Mouse (Mus musculus): Measurements from ENCODE around the gene Ttll6. TPM values are rescaled to one million over a fixed set of nuclear protein-coding genes. Genes with fewer than 3 reads are reported as not detected.
"Not testable (repeated sequence)": the region's sequence is repeated elsewhere in the genome, so short reads cannot be mapped to it uniquely, and the experiment has no call there.

Ttll6 gene
- not detected in 2 replicates for polyA plus RNA-seq (2016; fragmentation: Nextera tagmentation; extraction: Ambion mirVana)

GRCm38 (mm10) chr11:96133239-96133865 is at the start of gene Ttll6:
Gene Ttll6, plus strand, starts transcription at chr11:96133786.
- peaks cover 18% of the 10 kb centered on the region for H3K4me1 ChIP-seq

GRCm38 (mm10) chr11:96087981-96088380 is 45.6 kb upstream of the Ttll6 start:
- WGBS: 87% methylated on average over 6 of the region's 6 CpGs
- Histone ChIP-seq H3K4me3 (no peak overlapping the region), H3K36me3 (replicated peaks) (no peaks in the 10 kb centered on the region), H3K9me3 (peaks cover 6% of the 10 kb centered on the region; the same call in 1 of the 2 replicates), H3K4me1 (no peaks in the 10 kb centered on the region), H3K27me3 (ENCODE audit: poor library complexity, severe bottlenecking) (peaks cover 2% of the 10 kb centered on the region; the same call in 1 of the 2 replicates), H3K27ac (no peak overlapping the region)
- DNase-seq (ENCODE audit: extremely low spot score, low spot score): no peak

More at GRCm38 (mm10) chr11:96133239-96133865, at the start of gene Ttll6:
- no peaks in the 10 kb centered on the region for H3K9me3 ChIP-seq
- no peaks in the 10 kb centered on the region for H3K36me3 ChIP-seq (replicated peaks)
- peaks cover 66% of the 10 kb centered on the region for H3K27me3 ChIP-seq (ENCODE audit: poor library complexity, severe bottlenecking)
- no peak within 1 kb of the TSS for H3K27ac ChIP-seq
- WGBS: 23% methylated on average over 16 of the region's 16 CpGs
- peak within 1 kb of the TSS; percentile 38 for H3K4me3 ChIP-seq
- peak; percentile 73 for DNase-seq (ENCODE audit: extremely low spot score, low spot score)

GRCm38 (mm10) chr11:96091073-96091472 is 42.5 kb upstream of the Ttll6 start:
- H3K4me1 ChIP-seq: no peaks in the 10 kb centered on the region
- H3K9me3 ChIP-seq: peaks cover 6% of the 10 kb centered on the region; the same call in 1 of the 2 replicates
- H3K27ac ChIP-seq: no peak overlapping the region
- DNase-seq (ENCODE audit: extremely low spot score, low spot score): no peak
- H3K4me3 ChIP-seq: no peak overlapping the region
- 59% methylated on average over 2 of the region's 2 CpGs for WGBS
- H3K27me3 ChIP-seq (ENCODE audit: poor library complexity, severe bottlenecking): peaks cover 3% of the 10 kb centered on the region; the same call in 1 of the 2 replicates
- no peaks in the 10 kb centered on the region for H3K36me3 ChIP-seq (replicated peaks)

- no peak for DNase-seq (ENCODE audit: extremely low spot score, low spot score)
- peaks cover 7% of the 10 kb centered on the region; the same call in 1 of the 2 replicates for H3K27me3 ChIP-seq (ENCODE audit: poor library complexity, severe bottlenecking)
- H3K36me3 ChIP-seq (replicated peaks): no peaks in the 10 kb centered on the region
- peaks cover 6% of the 10 kb centered on the region; the same call in 1 of the 2 replicates for H3K9me3 ChIP-seq
- no peak overlapping the region for H3K27ac ChIP-seq
- H3K4me1 ChIP-seq: no peaks in the 10 kb centered on the region
- WGBS: 47% methylated on average over 7 of the region's 7 CpGs
- no peak overlapping the region for H3K4me3 ChIP-seq
Observed at GRCm38 (mm10) chr11:96092674-96093291, 40.8 kb upstream of the Ttll6 start.

- H3K27me3 ChIP-seq (ENCODE audit: poor library complexity, severe bottlenecking): peaks cover 11% of the 10 kb centered on the region; the same call in 1 of the 2 replicates
- H3K4me3 ChIP-seq: no peak overlapping the region
- WGBS: 13% methylated on average over 3 of the region's 3 CpGs
- peak; percentile 51 for DNase-seq (ENCODE audit: extremely low spot score, low spot score)
- H3K9me3 ChIP-seq: no peaks in the 10 kb centered on the region
- H3K36me3 ChIP-seq (replicated peaks): no peaks in the 10 kb centered on the region
- H3K27ac ChIP-seq: no peak overlapping the region
- H3K4me1 ChIP-seq: no peaks in the 10 kb centered on the region
Observed at GRCm38 (mm10) chr11:96093361-96093760, 40.2 kb upstream of the Ttll6 start.

- 93% methylated on average over 1 of the region's 1 CpGs for WGBS
- Histone ChIP-seq H3K9me3 (no peaks in the 10 kb centered on the region), H3K27me3 (ENCODE audit: poor library complexity, severe bottlenecking) (no peaks in the 10 kb centered on the region), H3K36me3 (replicated peaks) (no peaks in the 10 kb centered on the region), H3K4me1 (no peaks in the 10 kb centered on the region), H3K27ac (no peak overlapping the region), H3K4me3 (no peak overlapping the region)
- DNase-seq (ENCODE audit: extremely low spot score, low spot score): no peak
Observed at GRCm38 (mm10) chr11:96108376-96108775, 25.2 kb upstream of the Ttll6 start.

- DNase-seq (ENCODE audit: extremely low spot score, low spot score); H3K4me1 ChIP-seq; H3K9me3 ChIP-seq; H3K4me3 ChIP-seq; H3K36me3 ChIP-seq (replicated peaks); H3K27me3 ChIP-seq (ENCODE audit: poor library complexity, severe bottlenecking); H3K27ac ChIP-seq: not testable (repeated sequence)
- WGBS: 61% methylated on average over 2 of the region's 2 CpGs
Observed at GRCm38 (mm10) chr11:96110950-96111349, 22.6 kb upstream of the Ttll6 start.

- Histone ChIP-seq H3K4me3 (no peak within 1 kb of the TSS), H3K27ac (no peak within 1 kb of the TSS), H3K36me3 (replicated peaks) (no peaks in the 10 kb centered on the region), H3K9me3 (no peaks in the 10 kb centered on the region), H3K4me1 (no peaks in the 10 kb centered on the region), H3K27me3 (ENCODE audit: poor library complexity, severe bottlenecking) (no peaks in the 10 kb centered on the region)
- WGBS: 39% methylated on average over 14 of the region's 14 CpGs
- DNase-seq (ENCODE audit: extremely low spot score, low spot score): no peak
Observed at GRCm38 (mm10) chr11:96111751-96112150, 21.8 kb upstream of the Ttll6 start, which contains the start of gene Calcoco2. Gene Calcoco2, minus strand, starts transcription at chr11:96111964.

- no peaks in the 10 kb centered on the region for H3K9me3 ChIP-seq
- WGBS: 72% methylated on average over 2 of the region's 2 CpGs
- H3K4me3 ChIP-seq: no peak overlapping the region
- H3K4me1 ChIP-seq: no peaks in the 10 kb centered on the region
- H3K36me3 ChIP-seq (replicated peaks): no peaks in the 10 kb centered on the region
- H3K27me3 ChIP-seq (ENCODE audit: poor library complexity, severe bottlenecking): no peaks in the 10 kb centered on the region
- no peak overlapping the region for H3K27ac ChIP-seq
- no peak for DNase-seq (ENCODE audit: extremely low spot score, low spot score)
Observed at GRCm38 (mm10) chr11:96114077-96114476, 19.5 kb upstream of the Ttll6 start.

GRCm38 (mm10) chr11:96115416-96115815 is 18.2 kb upstream of the Ttll6 start:
- Histone ChIP-seq H3K4me1 (no peaks in the 10 kb centered on the region), H3K36me3 (replicated peaks) (no peaks in the 10 kb centered on the region), H3K9me3 (no peaks in the 10 kb centered on the region), H3K4me3 (no peak overlapping the region), H3K27me3 (ENCODE audit: poor library complexity, severe bottlenecking) (0 out of 2 replicates have a peak, but pooled peaks cover 5% of the 10 kb centered on the region), H3K27ac (no peak overlapping the region)
- DNase-seq (ENCODE audit: extremely low spot score, low spot score): no peak
- WGBS: 89% methylated on average over 6 of the region's 6 CpGs

GRCm38 (mm10) chr11:96116116-96116515 is 17.5 kb upstream of the Ttll6 start:
- no peak for DNase-seq (ENCODE audit: extremely low spot score, low spot score)
- Histone ChIP-seq H3K9me3 (no peaks in the 10 kb centered on the region), H3K4me1 (no peaks in the 10 kb centered on the region), H3K27ac (no peak overlapping the region), H3K4me3 (no peak overlapping the region), H3K36me3 (replicated peaks) (no peaks in the 10 kb centered on the region), H3K27me3 (ENCODE audit: poor library complexity, severe bottlenecking) (0 out of 2 replicates have a peak, but pooled peaks cover 5% of the 10 kb centered on the region)
- 87% methylated on average over 3 of the region's 3 CpGs for WGBS

GRCm38 (mm10) chr11:96116925-96117324 is 16.7 kb upstream of the Ttll6 start:
- 81% methylated on average over 3 of the region's 3 CpGs for WGBS
- H3K4me1 ChIP-seq; H3K27ac ChIP-seq; DNase-seq (ENCODE audit: extremely low spot score, low spot score); H3K36me3 ChIP-seq (replicated peaks); H3K9me3 ChIP-seq; H3K4me3 ChIP-seq: not testable (repeated sequence)
- H3K27me3 ChIP-seq (ENCODE audit: poor library complexity, severe bottlenecking): peaks cover 13% of the 10 kb centered on the region; the same call in 1 of the 2 replicates

GRCm38 (mm10) chr11:96119401-96119800 is 14.2 kb upstream of the Ttll6 start:
- no peak overlapping the region for H3K27ac ChIP-seq
- H3K4me1 ChIP-seq: peaks cover 7% of the 10 kb centered on the region
- H3K4me3 ChIP-seq: no peak overlapping the region
- no peaks in the 10 kb centered on the region for H3K36me3 ChIP-seq (replicated peaks)
- H3K9me3 ChIP-seq: no peaks in the 10 kb centered on the region
- WGBS: 64% methylated on average over 3 of the region's 3 CpGs
- DNase-seq (ENCODE audit: extremely low spot score, low spot score): no peak
- peaks cover 35% of the 10 kb centered on the region for H3K27me3 ChIP-seq (ENCODE audit: poor library complexity, severe bottlenecking)
